Mouse (Mus musculus) liver, embryonic 11.5 days (tissue): Measurements from ENCODE around the gene Cstb. TPM values are rescaled to one million over a fixed set of nuclear protein-coding genes. Genes with fewer than 3 reads are reported as not detected.

Source experiments
- ATAC-seq: fragments of 200-750 bp; cut with Nextera tagmentation; replicated peaks from 2 replicates; pipeline ENCODE4 v1.8.0; 2017; ENCODE audit warnings: moderate number of reproducible peaks, mild to moderate bottlenecking, moderate TSS enrichment, moderate library complexity; ENCODE audit not compliant: low FRiP score
- DNase-seq: peaks from one replicate; pipeline ENCODE4 v3.0.0-alpha.2; 2017; ENCODE audit warnings: low spot score
- H3K27ac ChIP-seq: fragments of 300-500 bp; sonication (generic); 2 replicates; pipeline ENCODE4 v1.5.1; 2014; ENCODE audit warnings: mild to moderate bottlenecking, low read depth, low read length, control low read depth
- H3K27me3 ChIP-seq: fragments of 300-500 bp; sonication (generic); replicated peaks from 2 replicates; pipeline ENCODE4 v1.6.1; 2014; ENCODE audit warnings: low read length, mixed read lengths; ENCODE audit not compliant: control insufficient read depth, insufficient read depth
- H3K36me3 ChIP-seq: fragments of 300-500 bp; sonication (generic); 2 replicates; pipeline ENCODE4 v1.6.1; 2014; ENCODE audit warnings: mild to moderate bottlenecking, low read length, moderate library complexity, mixed read lengths; ENCODE audit not compliant: control insufficient read depth, insufficient read depth
- H3K4me1 ChIP-seq: fragments of 300-500 bp; sonication (generic); replicated peaks from 2 replicates; pipeline ENCODE4 v1.6.1; 2014; ENCODE audit warnings: low read length, mixed read lengths; ENCODE audit not compliant: control insufficient read depth, insufficient read depth
- H3K4me2 ChIP-seq: fragments of 300-500 bp; sonication (generic); 2 replicates; pipeline ENCODE4 v1.6.1; 2014; ENCODE audit warnings: mild to moderate bottlenecking, control low read depth, moderate library complexity
- H3K4me3 ChIP-seq: fragments of 300-500 bp; sonication (generic); 2 replicates; pipeline ENCODE4 v1.5.1; 2014; ENCODE audit warnings: low read depth, low read length, control low read depth
- H3K9ac ChIP-seq: fragments of 300-500 bp; sonication (generic); 2 replicates; pipeline ENCODE4 v1.6.1; 2014; ENCODE audit warnings: low read depth, low read length, control low read depth
- H3K9me3 ChIP-seq: fragments of 300-500 bp; sonication (generic); 2 replicates; pipeline ENCODE4 v1.6.1; 2016; ENCODE audit warnings: low read length, inconsistent platforms, mixed read lengths; ENCODE audit not compliant: control insufficient read depth
- WGBS: fragments of 180-500 bp; shearing (Covaris S2); extraction: QIAGEN DNeasy Blood & Tissue Kit; methylation state at CpG from one replicate; pipeline ENCODE4 v1.1.7; 2014; 5-methylcytosine and 5-hydroxymethylcytosine counted together
- polyA plus RNA-seq: library from polyadenylated mRNA; unstranded; fragments of >200 nt; fragmentation: Nextera tagmentation; extraction: Ambion mirVana; gene quantifications from 2 replicates; pipeline ENCODE4 v1.2.1, GENCODE M21; 2014

Gene Cstb
- polyA plus RNA-seq, 1 experiment from 2014 or later = 148 TPM

GRCm38 (mm10) chr10:78458348-78459111, 33.1 kb downstream of the Cstb start:
- 75% methylated on average over 5 of the region's 5 CpGs for WGBS
- DNase-seq (no peak), ATAC-seq (no peak)
- Histone ChIP-seq H3K9ac (no peak overlapping the region), H3K27me3 (no peaks in the 10 kb centered on the region), H3K36me3 (no peaks in the 10 kb centered on the region), H3K4me3 (no peak overlapping the region), H3K27ac (no peak overlapping the region), H3K4me1 (peaks cover 11% of the 10 kb centered on the region), H3K4me2 (no peak overlapping the region), H3K9me3 (no peaks in the 10 kb centered on the region)

GRCm38 (mm10) chr10:78460463-78460862, 35.0 kb downstream of the Cstb start:
- H3K4me1 ChIP-seq = peaks cover 21% of the 10 kb centered on the region

GRCm38 (mm10) chr10:78461767-78462166, 36.3 kb downstream of the Cstb start:
- peaks cover 21% of the 10 kb centered on the region for H3K4me1 ChIP-seq
- DNase-seq = no peak
- H3K4me3 ChIP-seq = no peak overlapping the region
- H3K9me3 ChIP-seq = no peaks in the 10 kb centered on the region
- 67% methylated on average over 4 of the region's 4 CpGs for WGBS
- no peak overlapping the region for H3K27ac ChIP-seq
- H3K36me3 ChIP-seq = no peaks in the 10 kb centered on the region
- no peak overlapping the region for H3K9ac ChIP-seq
- no peak for ATAC-seq
- no peak overlapping the region for H3K4me2 ChIP-seq
- H3K27me3 ChIP-seq = no peaks in the 10 kb centered on the region

More at GRCm38 (mm10) chr10:78460463-78460862, 35.0 kb downstream of the Cstb start:
- H3K27me3 ChIP-seq = no peaks in the 10 kb centered on the region
- H3K9me3 ChIP-seq = no peaks in the 10 kb centered on the region
- H3K4me2 ChIP-seq = no peak overlapping the region
- no peak overlapping the region for H3K27ac ChIP-seq
- ATAC-seq (no peak), DNase-seq (no peak)
- no peak overlapping the region for H3K4me3 ChIP-seq
- 64% methylated on average over 5 of the region's 5 CpGs for WGBS
- H3K36me3 ChIP-seq = no peaks in the 10 kb centered on the region
- no peak overlapping the region for H3K9ac ChIP-seq

- Histone ChIP-seq H3K9me3 (no peaks in the 10 kb centered on the region), H3K36me3 (no peaks in the 10 kb centered on the region), H3K4me3 (peak overlapping the region; percentile 64; the same call in 1 of the 2 replicates), H3K4me2 (peak overlapping the region; percentile 87), H3K27ac (no peak overlapping the region), H3K9ac (no peak overlapping the region), H3K27me3 (no peaks in the 10 kb centered on the region), H3K4me1 (peaks cover 15% of the 10 kb centered on the region; the same call in 1 of the 2 replicates)
- ATAC-seq = no peak
- 74% methylated on average over 8 of the region's 8 CpGs for WGBS
- no peak for DNase-seq
Measured at GRCm38 (mm10) chr10:78462945-78463768, 37.7 kb downstream of the Cstb start.

DNA sequence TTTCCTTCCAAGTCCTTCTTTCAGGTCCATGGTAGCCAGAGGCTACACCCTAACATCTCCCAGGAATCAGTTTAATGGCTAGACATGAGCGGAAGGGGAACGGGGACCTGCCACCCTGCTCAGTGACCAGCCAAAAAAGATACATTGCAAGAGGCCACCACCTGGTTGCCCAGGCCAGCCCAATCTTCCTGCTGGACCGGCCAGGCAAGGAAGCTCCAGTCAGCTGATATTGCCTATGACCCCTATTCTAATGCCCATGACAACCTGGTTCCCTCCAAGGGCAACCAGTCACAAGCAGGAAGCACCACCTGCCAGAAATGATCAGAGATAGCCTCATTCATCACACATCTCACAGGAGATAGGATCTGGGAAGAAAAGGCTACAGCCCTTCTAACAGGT, 38.3 kb downstream of the Cstb start:
- Histone ChIP-seq H3K4me2 (peak overlapping the region; percentile 87), H3K36me3 (no peaks in the 10 kb centered on the region), H3K4me1 (peaks cover 14% of the 10 kb centered on the region; the same call in 1 of the 2 replicates), H3K27ac (no peak overlapping the region), H3K4me3 (peak overlapping the region; percentile 64), H3K9ac (peak overlapping the region; percentile 69), H3K9me3 (no peaks in the 10 kb centered on the region), H3K27me3 (no peaks in the 10 kb centered on the region)
- WGBS = 81% methylated on average over 3 of the region's 3 CpGs
- DNase-seq (no peak), ATAC-seq (no peak)

DNA sequence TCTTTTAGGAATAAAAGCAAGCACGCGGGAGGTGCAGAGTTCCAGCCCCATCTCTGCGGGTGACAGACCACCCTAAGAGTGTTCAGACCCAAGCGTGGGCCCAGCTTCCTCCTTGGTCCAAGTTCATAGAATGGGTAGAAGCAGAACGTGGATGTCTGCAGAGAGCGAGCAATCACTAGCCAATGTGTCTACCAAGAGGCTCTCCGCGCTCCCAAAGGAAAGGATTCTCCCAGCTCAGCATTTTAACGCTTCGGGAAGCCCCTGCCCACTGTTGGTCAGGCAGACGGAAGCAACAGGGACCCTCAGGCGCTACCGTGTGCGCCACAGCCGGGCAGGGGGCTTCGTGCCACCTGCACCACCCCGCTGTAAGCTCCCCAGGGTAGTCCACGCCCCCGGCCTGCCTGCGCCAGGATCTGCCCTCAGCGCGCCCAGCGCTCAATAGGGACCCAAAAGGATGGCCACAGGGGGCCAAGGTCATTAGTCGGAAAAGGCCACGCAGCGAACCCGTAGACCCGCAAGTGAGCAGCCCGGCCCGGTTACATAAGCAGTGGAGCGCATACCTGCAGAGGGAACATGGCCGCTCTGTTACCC, 38.8 kb downstream of the Cstb start:
- 1% methylated on average over 32 of the region's 32 CpGs for whole genome bisulfite sequencing
- DNase-seq = no peak
- 0 out of 2 replicates have a peak overlapping the region, but pooled peaks have one; percentile 19 for H3K27ac ChIP-seq

DNA sequence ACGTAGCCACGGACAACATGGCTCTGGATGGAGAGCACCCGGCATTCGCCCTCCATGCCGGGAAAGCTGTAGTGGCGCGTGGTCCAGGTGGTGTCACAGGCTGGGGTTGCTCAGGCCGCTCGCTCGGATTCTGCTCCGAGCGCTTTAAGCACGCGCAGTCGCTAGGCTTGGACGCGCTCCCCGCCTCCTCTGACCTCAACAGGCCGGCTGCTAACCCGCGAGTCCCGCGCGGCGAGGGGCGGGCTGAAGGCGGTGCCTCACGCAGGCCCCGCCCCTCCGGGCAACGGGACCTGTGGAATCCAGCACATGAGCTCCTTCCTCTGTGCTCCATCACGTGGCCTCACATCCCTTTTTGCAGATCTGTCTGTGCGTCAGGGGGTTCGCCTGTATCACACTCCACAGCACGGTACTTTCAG, 39.3 kb downstream of the Cstb start, which contains the start of gene Pdxk:
TSS of gene Pdxk (minus strand) at position 184 of the 416 bp plus-strand sequence.
- peak within 1 kb of the TSS; percentile 30 for H3K27ac ChIP-seq
- DNase-seq = peak; percentile 91
- H3K9ac ChIP-seq = peak within 1 kb of the TSS; percentile 69
- peak within 1 kb of the TSS; percentile 64 for H3K4me3 ChIP-seq
- H3K36me3 ChIP-seq = no peaks in the 10 kb centered on the region
- H3K4me1 ChIP-seq = peaks cover 12% of the 10 kb centered on the region; the same call in 1 of the 2 replicates
- under 1% methylated on average over 35 of the region's 35 CpGs for WGBS
- H3K4me2 ChIP-seq = peak within 1 kb of the TSS; percentile 87
- H3K9me3 ChIP-seq = no peaks in the 10 kb centered on the region
- ATAC-seq = peak; percentile 92
- H3K27me3 ChIP-seq = no peaks in the 10 kb centered on the region

More for the DNA sequence above, 38.8 kb downstream of the Cstb start:
- Histone ChIP-seq H3K9me3 (no peaks in the 10 kb centered on the region), H3K4me2 (peak overlapping the region; percentile 87), H3K36me3 (no peaks in the 10 kb centered on the region), H3K4me1 (peaks cover 12% of the 10 kb centered on the region; the same call in 1 of the 2 replicates), H3K27me3 (no peaks in the 10 kb centered on the region), H3K9ac (peak overlapping the region; percentile 69), H3K4me3 (peak overlapping the region; percentile 64)
- ATAC-seq = peak; percentile 37

- Histone ChIP-seq H3K9me3 (no peaks in the 10 kb centered on the region), H3K27me3 (no peaks in the 10 kb centered on the region), H3K4me3 (no peak overlapping the region), H3K27ac (peak overlapping the region; percentile 30), H3K4me2 (peak overlapping the region; percentile 87), H3K4me1 (peaks cover 12% of the 10 kb centered on the region; the same call in 1 of the 2 replicates), H3K9ac (peak overlapping the region; percentile 60; the same call in 1 of the 2 replicates), H3K36me3 (no peaks in the 10 kb centered on the region)
- peak; percentile 8; the same call in 1 of the 2 replicates for ATAC-seq
- DNase-seq = no peak
- WGBS = 50% methylated on average over 3 of the region's 3 CpGs
Measured at GRCm38 (mm10) chr10:78465472-78465871, 40.0 kb downstream of the Cstb start.
